Mouse (Mus musculus) urinary bladder, postnatal 10 days (tissue): ENCODE measurements around the gene Zbtb9.

Source experiments
- DNase-seq: peaks from one replicate; pipeline ENCODE4 v3.0.0; 2022; ENCODE audit warnings: low spot score

Gene Zbtb9

GRCm38 (mm10) chr17:27040304-27041045, 67.5 kb downstream of the Zbtb9 start:
- no peak for DNase-seq

GRCm38 (mm10) chr17:27041046-27041786, 68.2 kb downstream of the Zbtb9 start:
- DNase-seq: no peak

- DNase-seq: no peak
Measured at GRCm38 (mm10) chr17:27041787-27042055, 68.8 kb downstream of the Zbtb9 start.

- no peak for DNase-seq
Measured at GRCm38 (mm10) chr17:27042840-27043239, 69.9 kb downstream of the Zbtb9 start.

- DNase-seq: no peak
Measured at GRCm38 (mm10) chr17:27045164-27045563, 72.2 kb downstream of the Zbtb9 start.

GRCm38 (mm10) chr17:27047762-27048444, 74.9 kb downstream of the Zbtb9 start:
- DNase-seq: no peak

- DNase-seq: no peak
Measured at GRCm38 (mm10) chr17:27048445-27049239, 75.7 kb downstream of the Zbtb9 start.

- DNase-seq: no peak
Measured at GRCm38 (mm10) chr17:27050853-27051252, 77.9 kb downstream of the Zbtb9 start.

GRCm38 (mm10) chr17:27051514-27051913, 78.5 kb downstream of the Zbtb9 start:
- DNase-seq: no peak

GRCm38 (mm10) chr17:27056170-27056569, 83.2 kb downstream of the Zbtb9 start:
- no peak for DNase-seq

GRCm38 (mm10) chr17:27056812-27057516, 84.0 kb downstream of the Zbtb9 start, which contains the start of gene Itpr3:
TSS of gene Itpr3 (plus strand) at chr17:27057304.
- no peak for DNase-seq

- DNase-seq: no peak
Measured at GRCm38 (mm10) chr17:27057517-27058055, 84.6 kb downstream of the Zbtb9 start.
